Mouse (Mus musculus): ENCODE results near the gene Vangl2. TPM values are rescaled to one million over a fixed set of nuclear protein-coding genes. Genes with fewer than 3 reads are reported as not detected.
"Not testable (repeated sequence)": the region's sequence is repeated elsewhere in the genome, so short reads cannot be mapped to it uniquely, and the experiment has no call there.

Gene Vangl2
- total RNA-seq, 2 experiments from 2014 or later, result 14.8 to 16.0 TPM

DNA sequence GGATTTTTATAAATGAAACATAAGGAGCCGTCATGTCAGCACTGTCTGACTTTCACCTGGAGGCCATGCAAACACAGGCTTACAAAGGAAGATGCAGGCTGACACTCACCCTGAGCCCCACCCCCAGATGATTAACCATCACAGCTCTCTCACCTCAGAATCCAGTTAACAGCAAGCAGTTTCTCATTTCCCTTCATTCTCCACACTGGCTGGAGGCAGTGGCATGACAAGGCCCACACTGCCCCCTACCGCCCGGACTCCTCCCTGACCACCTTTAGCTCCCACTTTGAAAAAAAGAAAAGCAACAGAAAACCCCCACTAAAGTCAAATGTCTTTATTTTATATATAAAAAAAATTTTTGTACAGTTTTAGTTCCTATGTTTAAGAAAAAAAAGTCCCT is 27.6 kb downstream of the Vangl2 start:
- peak; percentile 59 to 61 for DNase-seq

DNA sequence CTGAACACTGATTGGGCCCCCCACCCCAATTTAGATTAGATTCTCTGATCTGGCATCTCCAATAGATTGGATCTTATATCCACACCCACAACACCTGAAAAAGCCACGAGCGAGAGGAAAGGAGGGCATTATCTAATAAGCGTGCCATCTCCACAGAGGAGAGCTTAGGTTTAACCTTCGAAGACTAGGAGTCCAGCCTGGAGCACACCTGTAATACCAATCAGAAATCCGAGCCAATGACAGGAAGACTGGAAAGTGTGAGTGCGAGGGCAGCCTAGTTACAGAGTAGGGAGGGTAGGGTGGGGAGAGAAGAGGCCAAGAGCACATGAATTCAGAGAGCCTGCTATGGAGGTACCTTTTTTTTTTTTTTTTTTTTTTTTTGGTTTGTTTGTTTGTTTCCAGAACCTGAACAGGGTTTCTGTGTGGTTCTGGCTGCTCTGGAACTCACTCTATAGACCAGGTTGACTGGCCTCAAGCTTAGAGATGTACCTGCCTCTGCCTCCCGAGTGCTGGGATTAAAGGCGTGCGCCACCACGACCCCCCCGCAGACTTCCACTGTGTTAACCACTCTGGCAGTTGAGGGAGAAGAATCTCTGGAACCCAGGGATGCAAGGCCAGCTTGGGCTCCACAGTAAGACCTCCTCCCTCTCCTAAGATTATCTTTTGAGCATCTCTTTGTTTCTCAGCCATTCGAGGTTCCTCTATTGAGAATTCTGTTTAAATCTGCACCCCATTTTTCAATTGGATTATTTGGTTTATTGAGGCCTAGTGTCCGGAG is 29.2 kb downstream of the Vangl2 start:
- DNase-seq, result no peak

DNA sequence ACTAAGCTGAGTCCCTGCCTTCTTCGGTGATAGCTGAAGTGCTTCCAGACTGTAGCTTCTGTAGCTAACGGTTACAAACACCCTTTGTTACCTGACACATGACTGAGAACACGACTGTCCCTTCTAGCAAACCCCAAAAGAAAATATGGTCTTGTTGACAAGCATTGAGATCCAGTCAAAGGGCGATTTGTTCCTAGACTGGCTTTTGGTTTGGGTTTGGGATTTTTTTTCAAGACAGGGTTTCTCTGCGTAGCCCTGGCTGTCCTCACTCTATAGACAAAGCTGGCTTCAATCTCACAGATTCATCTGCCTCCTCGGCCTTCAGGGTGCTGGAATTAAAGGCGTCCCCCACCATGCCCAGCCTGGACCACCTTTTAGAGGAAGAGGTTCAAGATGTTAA is 31.5 kb downstream of the Vangl2 start:
- DNase-seq, result no peak

DNA sequence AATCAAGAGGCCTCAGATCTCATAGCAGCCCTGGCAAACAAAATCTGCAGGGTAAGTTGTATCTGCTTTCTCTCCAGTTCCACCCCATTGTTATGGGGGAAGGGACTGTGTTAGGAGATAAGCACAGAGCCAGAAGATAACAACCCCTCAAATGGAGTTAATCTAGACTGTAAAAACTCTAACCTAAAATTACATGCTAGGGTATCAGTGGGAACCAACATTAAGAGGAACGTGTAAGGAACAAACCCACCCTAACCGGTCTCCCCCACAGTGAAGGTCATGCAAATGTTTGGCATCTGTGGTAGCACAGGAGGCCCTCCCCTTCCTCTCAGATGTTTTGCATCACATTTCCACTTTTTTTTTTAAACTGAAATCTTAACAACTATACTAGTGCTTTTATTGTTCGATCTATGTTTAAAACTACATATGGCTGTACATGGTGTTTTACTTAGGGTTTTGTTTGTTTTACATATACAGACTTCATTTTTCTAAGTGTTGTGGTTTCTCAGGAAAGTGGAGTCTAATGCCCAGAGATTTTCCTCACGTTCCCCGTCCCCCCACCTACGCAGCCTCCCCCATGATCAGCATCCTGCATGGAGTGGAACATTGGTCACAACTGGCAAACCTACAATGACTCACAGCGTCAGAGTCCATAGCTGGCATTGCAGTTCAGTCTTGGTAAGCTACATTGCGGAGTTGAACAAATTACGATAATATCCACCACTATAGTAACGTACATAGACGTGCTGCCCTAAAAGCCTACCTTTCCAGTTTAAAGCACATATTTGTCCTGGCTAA is 33.1 kb downstream of the Vangl2 start:
- no peak for DNase-seq

DNA sequence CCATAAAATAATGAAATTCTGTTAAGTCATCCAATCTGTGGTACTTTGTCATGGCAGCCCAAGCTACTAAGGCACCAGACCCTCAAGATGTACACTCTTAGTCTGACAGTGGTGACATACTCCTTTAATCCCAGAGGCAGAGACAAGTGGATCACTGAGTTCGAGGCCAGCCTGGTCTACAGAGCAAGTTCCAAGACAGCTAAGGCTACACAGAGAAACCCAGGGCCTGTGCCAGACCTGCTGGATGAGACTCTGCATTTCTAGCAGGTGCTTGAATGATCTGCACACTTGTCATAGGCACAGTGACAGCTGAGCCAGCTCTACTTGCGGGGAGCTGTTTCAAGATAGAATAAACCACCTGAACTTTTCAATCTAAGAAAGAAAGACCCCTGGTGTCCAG is 33.7 kb downstream of the Vangl2 start:
- DNase-seq, result no peak

DNA sequence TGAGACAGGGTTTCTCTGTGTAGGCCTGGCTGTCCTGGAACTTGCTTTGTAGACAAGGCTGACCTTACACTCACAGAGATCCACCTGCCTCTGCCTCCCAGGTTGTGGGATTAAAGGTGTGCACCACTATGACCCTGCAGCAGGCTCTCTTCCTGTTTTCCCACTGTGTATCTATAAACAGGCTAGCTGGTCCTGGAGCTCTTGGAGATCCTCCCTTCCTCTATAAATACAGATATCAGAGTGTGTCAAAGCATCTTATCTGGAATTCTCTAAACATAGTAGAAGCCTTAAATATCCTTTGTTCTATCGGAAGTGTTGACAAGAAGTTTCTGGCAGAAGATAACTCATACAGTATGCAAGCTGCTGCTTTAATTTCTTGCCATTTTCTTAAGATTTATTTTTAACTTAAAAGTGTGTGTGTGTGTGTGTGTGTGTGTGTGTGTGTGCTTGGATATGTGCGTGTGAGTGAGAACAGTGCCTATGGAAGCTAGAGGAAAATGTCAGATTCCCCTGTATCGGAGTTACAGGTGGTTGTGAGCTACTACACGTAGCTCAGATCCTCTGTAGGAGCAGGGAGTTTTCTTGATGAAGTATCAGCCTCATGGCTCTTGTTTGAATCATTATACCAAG is 35.2 kb downstream of the Vangl2 start:
- DNase-seq, result no peak

DNA sequence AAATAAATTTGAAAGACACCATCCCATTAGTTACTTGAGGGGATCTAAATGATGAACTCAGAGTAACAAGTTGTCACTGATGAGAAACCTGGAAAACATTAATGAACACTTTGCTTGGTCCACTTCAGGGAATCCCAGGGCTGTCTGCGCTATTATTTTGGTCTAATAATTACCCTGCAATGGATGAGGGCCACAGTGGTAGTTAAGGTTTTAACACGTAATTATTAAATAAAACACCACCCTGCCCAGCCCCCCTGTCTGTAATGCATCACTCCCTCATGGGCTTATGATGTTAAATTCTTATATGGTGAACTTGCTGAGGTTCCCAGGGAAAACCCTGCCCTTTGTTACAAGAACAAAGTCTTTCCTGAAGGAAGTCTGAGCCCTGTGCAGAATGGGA is 36.4 kb downstream of the Vangl2 start:
- no peak for DNase-seq

DNA sequence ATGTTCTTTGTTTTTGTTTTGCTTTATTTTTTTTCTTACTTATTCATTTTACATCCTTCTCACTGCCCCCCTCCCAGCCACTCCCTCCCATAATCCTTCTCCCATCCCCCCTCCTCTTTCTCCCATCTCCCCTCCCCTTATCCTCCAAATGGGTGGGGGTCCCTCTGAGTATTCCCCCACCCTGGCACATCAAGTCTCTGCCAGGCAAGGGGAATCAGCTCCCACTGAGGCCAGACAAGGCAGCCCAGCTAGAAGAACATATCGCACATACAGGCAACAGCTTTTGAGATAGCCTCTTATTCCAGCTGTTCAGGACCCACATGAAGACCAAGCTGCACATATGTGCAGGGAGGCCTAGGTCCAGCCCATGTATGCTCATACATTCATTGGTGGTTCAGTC is 44.1 kb downstream of the Vangl2 start:
- DNase-seq, result no peak

DNA sequence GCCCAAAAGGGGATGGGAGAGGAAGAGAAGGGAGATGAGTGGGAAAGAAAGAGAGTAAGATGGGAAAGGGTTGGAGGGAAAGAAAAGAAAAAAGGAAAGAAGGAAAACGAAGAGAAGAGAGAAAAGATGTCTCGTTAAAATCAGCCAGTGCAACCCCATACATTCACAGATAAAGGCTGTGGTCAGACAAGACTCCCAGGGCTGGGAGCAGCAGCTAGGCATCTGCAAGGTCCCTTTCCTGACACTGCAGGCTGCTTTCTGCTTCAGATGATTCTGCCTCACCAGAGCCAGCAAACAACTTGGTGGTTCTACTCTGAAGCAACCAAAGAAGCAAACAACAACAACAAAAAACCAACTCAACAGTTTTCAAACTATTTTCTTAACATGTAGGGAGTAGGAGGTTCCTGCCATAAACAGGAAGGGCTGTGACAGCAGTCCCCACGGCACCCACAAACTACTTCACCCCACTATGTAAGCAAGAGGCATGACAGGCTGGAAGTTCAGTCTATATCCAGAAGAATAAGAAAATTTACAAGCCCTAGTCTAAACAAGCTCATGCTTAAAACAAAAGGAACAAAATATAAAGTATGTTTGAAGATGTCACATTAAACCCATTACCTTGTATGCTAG is 44.8 kb downstream of the Vangl2 start:
- no peak for DNase-seq

DNA sequence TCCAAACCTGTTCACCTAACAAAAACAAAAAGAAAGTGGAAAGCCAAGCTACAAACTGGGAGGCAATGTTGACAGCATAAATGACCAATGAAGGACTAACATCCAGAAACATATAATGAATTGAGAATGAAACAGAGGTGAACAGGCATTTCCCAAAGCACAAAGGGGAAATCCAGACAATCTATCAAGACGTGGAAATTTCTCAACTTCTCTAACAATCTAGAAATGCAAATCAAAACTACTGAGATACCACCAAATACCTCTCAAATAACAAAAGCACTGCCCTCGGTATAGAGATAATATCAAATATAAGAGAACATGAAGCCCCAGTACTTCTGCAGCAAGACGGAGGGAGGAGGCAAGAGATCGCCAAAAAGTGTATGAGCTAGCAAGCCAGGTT is 45.5 kb downstream of the Vangl2 start:
- no peak for DNase-seq

DNA sequence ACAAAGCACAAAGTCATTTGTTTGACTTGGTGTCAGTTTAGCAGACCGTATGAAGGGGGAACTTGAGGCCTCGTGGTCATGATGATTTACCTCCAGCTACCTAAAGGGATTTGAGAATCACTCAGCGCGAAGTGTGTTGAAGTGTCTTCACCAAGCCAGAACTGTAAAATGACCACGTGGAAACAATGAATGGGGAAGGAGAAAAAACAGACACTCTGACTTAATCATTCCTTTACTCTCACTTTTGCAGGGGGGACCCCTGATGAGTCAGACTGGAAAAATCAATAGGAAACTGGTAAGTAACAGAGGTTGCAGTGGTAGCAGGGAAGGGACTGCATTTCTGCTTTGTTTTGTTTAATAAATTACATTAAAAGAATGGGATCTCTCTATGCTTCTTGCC is 46.1 kb downstream of the Vangl2 start:
- DNase-seq, result no peak

DNA sequence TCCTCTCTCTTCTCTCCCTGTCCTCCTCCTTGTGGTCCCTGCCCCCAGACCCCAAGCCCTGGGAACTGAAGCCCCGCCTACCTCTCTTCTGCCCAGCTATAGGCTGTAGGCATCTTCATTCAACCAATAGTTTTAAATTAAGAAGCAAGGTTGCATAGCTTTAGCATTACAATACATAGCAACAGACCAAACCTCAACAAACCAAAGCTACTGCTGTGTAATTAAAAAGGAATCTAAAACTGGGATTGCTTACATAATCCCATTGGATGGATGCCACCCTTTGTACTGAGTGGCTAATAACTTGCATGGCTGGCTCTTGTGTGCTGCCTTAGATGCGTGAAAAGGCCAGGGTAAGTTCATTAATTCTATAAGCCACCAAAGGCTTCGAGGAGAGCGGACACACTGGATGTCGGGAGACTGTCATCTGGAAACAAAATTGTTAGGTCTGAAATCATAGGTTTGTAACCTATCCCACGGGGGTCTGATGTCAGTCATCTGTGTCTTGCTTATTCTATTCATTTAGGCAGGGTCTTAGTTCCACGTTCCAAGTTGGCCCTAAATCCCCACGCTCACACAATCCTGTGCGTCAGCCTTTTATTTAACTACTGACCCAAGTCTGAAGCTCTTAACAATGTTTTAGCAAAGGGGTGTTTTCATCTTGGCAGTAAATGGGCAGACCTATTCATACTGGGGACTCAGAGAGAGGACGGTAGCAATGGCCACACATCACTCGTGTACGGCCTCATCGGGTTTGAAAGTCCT is 48.1 kb downstream of the Vangl2 start:
- DNase-seq, result no peak

DNA sequence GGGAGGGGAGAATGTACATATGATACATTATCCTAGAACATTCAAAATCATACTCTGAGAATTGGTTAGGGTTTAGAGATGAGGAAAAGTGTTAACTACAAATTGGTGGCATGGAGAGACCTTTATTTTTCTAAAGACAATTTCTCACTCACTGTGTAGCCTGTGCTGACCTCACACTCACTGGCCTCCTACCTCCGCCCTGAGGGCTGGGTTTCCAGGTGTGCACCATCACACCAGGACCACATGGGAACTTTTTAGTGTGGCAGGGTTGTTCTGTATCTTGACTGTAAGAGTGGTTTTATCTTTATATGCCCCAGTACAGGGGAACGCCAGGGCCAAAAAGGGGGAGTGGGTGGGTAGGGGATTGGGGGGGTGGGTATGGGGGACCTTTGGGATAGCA is 50.4 kb downstream of the Vangl2 start:
- DNase-seq, result no peak

DNA sequence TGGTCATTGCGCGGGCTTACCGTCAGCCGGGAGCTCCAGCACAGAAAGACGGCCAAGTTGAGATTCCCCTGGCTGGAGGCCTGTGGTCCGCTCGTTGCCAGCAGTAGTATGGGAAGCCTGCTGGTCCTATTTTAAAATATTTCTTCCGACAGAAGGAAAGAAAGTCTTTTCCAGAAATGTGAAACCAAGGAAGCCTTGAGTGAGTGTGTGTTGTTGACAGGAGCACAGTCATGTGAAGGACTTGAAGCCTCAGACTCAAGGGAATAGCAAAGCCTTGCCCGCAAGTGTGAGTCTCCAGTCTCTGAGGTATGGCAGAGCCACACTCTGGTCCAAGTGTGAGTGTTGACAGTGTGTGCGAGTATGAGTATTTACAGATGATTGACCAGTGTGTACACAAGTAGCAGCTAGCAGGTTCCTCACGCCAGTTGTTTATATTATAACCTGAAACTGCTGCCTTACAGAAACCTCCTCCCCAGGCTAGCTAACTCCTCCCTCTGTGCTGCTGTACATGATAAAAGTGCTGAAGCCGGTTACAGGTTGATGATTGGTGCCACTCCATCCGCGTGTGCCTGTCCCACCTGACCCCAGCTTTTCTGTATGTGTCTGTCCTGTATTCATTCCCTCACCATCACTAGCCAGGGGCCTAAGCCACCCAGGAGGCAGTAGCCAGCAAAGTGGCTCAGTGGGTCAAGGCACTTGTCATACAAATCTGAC is 51.3 kb downstream of the Vangl2 start:
- DNase-seq, result no peak

DNA sequence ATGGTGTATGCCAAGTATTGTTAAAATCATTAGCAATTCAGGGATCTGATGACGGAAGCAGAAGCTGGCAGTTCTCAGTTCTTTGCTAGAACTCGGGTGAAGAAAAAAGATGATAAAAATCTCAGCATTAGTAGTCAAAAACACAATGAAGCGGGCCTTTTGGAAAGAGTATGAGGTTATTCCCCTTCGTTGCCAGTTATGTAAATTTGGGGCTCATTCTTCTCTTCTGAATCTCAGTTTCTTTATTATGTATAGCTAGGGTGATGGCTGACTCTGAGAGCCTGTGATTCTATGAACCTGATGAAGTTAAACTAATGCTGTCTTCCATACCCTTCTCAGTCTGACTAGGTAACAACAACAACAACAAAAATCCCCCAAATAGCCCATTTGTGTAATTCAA is 52.4 kb downstream of the Vangl2 start:
- DNase-seq, result no peak

DNA sequence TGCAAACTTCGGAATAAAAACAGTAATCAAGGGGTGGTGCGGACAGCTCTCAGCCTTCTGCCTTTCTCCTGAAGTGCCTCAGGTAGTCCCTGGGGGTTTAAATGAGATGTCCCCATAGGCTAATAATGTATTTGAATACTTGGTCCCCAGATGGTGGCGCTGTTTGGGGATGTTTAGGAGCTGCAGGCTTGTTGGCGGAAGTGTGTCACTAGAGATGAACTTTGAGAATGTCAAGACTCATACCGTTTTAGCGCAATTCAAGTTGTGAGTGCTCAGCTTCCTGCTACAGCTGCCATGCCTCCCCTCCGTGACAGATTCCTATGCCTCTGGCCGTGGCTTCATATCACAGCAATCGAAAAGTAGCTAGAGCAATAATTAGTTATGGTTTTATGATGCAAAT is 52.9 kb downstream of the Vangl2 start:
- no peak for DNase-seq

DNA sequence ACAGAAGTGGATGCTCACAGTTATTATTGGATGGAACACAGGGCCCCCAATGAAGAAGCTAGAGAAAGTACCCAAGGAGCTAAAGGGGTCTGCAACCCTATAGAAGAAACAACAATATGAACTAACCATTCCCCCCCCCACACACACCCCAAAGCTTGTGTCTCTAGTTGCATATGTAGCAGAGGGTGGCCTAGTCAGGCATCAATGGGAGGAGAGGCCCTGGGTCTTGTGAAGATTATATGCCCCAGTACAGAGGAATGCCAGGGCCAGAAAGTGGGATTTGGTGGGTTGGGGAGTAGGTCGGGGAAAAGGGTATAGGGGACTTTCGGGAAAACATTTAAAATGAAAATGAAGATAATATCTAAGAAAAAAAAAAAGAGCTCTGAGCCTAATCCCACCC is 53.9 kb downstream of the Vangl2 start:
- not testable (repeated sequence) for DNase-seq

DNA sequence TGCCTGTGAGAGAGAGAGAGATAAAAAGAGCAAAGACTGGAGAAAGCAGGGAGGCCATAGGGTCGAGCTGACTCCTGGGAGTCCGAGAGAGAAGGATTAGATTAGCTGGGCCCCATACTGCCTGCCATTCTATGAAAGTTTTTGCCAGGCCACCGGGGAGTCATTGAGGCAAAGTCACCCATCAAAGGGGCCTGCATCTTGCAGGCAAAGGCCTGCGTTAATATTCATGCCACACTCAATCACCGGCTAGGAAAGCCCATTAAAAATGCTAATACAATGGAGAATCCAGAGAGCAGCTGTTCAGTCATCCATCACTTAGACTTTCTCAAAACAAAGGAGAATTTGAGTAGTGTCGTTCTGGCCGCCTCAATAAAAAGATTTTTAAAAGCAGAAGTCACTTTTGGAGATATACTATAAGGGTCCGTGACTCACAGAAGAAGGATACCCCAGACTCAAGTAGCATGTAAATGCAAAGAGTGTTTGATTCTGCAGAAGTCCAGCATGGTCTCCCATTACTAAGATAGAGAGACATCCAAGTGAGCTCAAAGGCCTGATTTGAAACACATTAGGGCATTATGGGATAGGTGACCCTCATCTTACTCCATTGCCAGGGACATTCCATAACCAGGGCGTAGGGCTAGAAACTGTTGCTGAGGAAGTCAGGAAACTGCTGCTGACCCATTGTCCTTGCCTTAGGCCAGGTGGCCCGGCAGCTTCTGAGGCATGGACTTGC is 57.2 kb downstream of the Vangl2 start:
- DNase-seq, result no peak

DNA sequence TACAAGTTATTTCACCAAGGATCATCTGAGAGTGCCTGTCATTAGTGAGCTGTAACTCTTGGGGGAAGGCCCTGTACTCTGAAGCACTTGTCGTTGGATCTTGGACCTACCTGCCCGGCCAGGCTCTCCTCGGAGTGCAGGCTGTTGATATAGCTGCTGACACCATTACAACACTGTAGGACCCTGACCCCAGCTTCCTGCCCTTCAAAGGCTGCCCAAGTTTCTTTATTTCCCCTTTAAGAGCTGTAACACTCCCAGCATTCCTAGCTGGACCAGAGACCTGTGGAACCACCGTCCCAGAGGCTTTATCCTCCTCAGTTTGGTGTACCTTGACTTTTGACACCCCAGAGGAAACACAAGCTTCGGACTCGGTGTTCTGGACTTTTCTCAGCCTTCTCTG is 59.0 kb downstream of the Vangl2 start:
- DNase-seq, result no peak

DNA sequence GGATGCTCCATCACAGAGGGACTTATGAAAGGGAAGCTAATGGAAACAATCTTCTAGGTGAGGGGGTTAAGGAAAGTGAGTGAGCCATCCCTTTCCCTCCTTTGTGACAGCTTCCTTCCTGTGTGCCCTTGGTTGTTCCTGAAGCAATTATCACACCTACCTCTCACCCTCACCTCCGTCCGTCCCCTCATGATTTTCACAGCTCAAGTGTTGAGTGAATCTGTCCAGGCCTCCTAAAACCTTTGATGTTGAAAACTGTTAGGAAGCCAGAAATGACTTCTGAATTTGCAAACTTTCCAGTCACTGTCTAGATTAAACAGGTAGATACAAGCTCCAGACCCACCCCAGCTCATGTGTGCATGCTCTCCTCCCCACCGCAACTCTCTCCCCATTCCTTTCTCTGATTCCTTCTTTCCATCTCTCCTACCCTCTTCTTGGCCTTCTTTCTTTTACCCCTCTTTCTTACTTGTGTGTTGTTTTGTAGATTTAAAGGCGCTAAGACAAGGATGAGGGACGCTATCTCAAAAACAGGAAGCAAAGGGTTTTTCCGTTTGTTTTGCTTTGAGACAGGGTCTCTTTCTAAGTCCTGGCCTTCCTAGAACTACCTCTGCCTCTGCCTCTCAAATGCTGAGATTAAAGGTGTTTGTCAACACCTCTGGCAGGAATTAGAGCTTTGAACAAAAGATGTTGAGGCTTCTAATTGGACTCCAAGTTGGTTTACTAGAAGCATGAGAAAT is 62.0 kb downstream of the Vangl2 start:
- no peak for DNase-seq

All from layer of hippocampus, postnatal 36 days (tissue).